Mouse (Mus musculus) cortical plate, adult 2 months (tissue): ENCODE measurements at regions not wholly inside any gene's neighbourhood (a gene's known extent, or its start where the extent isn't known, plus 50 kb on each side); places are given as distances from the start of the nearest gene placed in this dataset.
A peak's percentile ranks its signal among the peaks of the same experiment; 100 is the strongest.

Source experiments
- H3K27ac ChIP-seq: fragments of 200-500 bp; 2 replicates; pipeline ENCODE4 v1.5.1; 2012; ENCODE audit warnings: low read length, control low read depth, inconsistent platforms; ENCODE audit not compliant: insufficient read depth
- H3K4me1 ChIP-seq: fragments of 200-500 bp; 2 replicates; pipeline ENCODE4 v1.6.1; 2011; ENCODE audit warnings: low read length; ENCODE audit not compliant: control insufficient read depth, insufficient read depth
- H3K4me3 ChIP-seq: fragments of 200-500 bp; 2 replicates; pipeline ENCODE4 v1.5.1; 2011; ENCODE audit warnings: mild to moderate bottlenecking, low read length, control low read depth; ENCODE audit not compliant: insufficient read depth
- CTCF ChIP-seq: fragments of 200-500 bp; IDR thresholded peaks from 2 replicates; pipeline ENCODE4 v1.5.1; 2011; ENCODE audit warnings: mild to moderate bottlenecking, control low read depth, low read length; ENCODE audit not compliant: insufficient read depth; ENCODE audit errors: extremely low read depth
- POLR2A ChIP-seq: fragments of 200-500 bp; IDR thresholded peaks from 2 replicates; pipeline ENCODE4 v1.6.1; 2011; ENCODE audit warnings: mild to moderate bottlenecking, low read length, control low read depth; ENCODE audit not compliant: insufficient read depth; ENCODE audit errors: extremely low read depth

DNA sequence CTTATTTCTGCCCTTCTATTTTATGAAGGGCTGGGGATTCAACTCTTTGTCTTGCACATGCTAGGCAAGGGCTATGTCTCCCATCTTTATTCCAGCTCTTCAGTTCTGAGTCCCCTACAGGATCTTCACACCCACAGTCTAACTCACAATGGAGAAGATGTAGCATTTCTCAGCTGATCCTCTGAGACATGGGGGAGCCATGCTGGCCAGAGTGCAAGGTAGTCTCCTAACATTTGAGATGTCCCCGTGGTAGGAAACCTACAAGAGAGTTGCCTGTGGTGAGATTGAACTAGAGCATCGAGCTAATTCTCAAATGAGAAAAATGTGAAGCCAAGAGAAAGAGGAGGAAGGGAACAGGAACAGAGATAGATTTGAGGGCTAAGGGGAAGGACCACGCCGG lies 83.3 kb upstream of the Pabpc6 start:
- Histone ChIP-seq H3K27ac (no peak overlapping the region), H3K4me1 (peaks cover 3% of the 10 kb centered on the region; the same call in 1 of the 2 replicates), H3K4me3 (no peak overlapping the region)
- TF ChIP-seq POLR2A (no peak), CTCF (no peak)

DNA sequence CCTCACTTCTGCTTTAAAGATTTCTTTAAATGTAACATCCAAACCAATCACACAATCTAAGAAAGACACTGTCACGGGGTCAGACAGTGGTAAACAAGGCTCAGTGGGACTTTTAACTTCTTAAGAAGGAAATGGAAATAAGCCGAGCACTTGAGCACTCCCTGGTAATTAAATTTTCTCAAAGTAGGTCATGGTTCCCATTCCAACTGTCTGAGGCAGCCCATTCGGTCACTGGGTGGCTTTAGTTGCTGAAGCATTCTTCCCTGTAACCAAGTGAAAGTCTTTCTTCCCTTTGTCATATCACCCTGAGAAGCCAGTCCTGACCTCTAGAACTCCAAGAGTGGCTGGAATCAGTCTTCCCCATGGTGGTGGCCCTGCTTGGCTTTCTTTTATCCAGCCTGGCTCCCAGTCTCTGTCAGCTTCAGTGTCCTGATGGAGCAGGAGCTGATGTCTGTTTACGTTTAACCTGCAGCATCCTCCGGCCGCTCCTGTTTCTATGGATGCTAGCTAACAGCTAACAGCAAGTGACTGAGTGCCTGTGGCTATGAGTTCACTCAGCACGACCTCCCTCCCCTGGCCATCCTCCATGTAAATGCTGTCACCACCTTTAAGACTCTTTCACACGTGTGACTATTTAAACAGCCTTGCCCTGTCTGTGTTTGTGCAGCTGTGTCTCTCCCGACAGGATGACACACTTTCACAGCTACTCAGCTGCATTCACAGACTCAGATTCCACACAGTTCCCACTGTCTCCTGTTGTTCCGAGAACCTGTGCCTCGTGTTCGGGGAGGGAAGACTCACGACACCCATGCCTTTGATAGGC lies 82.0 kb upstream of the Pabpc6 start:
- no peak overlapping the region for H3K27ac ChIP-seq
- H3K4me3 ChIP-seq, result no peak overlapping the region
- TF ChIP-seq POLR2A (no peak), CTCF (no peak)
- peaks cover 3% of the 10 kb centered on the region; the same call in 1 of the 2 replicates for H3K4me1 ChIP-seq

DNA sequence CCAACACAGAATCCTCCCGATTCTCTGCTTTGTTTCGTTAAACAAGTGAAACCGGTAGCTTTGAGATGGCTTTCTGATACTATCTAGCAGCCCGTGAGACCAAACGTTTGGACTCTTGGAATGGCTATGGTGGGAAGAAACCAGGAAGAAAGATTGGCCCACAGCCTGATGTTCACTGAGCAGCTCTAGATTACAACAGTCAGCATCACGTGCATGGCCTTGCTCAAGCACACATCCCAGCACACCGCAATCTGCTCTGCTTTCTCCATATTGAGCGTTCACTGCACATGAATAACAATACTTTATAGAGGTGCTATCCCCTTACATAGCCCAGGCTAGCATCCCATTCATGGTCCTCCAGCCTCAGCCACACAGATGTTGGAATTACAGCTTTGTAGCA lies 80.5 kb upstream of the Pabpc6 start:
- H3K4me1 ChIP-seq, result 0 out of 2 replicates have a peak, but pooled peaks cover 1% of the 10 kb centered on the region
- H3K4me3 ChIP-seq, result no peak overlapping the region
- H3K27ac ChIP-seq, result no peak overlapping the region
- TF ChIP-seq POLR2A, result no peak

DNA sequence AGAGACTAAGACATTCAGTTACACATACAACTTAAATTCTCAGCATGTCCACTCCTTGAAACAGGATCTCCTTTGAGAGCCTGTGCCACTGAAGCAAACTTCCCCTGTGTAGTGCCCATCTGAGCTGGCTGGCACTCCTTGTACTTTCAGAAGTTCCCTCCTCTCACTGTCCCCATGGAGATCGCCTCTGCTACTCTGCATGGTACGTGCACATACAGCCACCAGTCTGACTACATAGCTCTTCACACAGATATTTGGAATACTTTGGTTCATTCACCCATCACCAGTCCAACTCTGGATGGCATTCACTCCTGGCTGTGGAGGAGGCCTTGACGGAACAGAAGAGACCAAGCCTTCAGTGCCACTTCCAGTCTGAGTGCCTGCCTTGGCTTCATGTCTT lies 79.8 kb upstream of the Pabpc6 start:
- Histone ChIP-seq H3K4me3 (no peak overlapping the region), H3K4me1 (0 out of 2 replicates have a peak, but pooled peaks cover 1% of the 10 kb centered on the region), H3K27ac (no peak overlapping the region)
- TF ChIP-seq CTCF (no peak), POLR2A (no peak)

DNA sequence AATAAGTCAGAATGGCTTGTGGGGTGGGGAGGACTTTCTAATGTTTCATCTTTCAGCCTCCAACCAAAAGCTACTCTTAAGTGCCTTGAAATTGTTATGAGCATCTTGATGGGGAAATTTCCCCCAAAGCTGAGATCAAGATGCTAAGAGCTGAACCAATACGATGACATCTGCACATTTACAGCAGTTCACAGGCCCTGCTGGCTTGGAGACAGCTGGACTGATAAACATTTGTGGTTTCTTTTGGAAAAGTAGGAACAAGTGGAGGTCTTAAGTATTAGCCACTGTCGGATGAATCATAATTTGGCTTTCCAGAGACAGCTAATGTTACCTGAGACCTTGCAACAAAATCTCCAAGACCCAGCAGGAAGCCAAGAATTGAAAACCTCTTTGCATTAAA lies 78.4 kb upstream of the Pabpc6 start:
- H3K4me1 ChIP-seq, result 0 out of 2 replicates have a peak, but pooled peaks cover 1% of the 10 kb centered on the region
- no peak overlapping the region for H3K27ac ChIP-seq
- H3K4me3 ChIP-seq, result no peak overlapping the region
- no peak for TF ChIP-seq POLR2A
- no peak for TF ChIP-seq CTCF

DNA sequence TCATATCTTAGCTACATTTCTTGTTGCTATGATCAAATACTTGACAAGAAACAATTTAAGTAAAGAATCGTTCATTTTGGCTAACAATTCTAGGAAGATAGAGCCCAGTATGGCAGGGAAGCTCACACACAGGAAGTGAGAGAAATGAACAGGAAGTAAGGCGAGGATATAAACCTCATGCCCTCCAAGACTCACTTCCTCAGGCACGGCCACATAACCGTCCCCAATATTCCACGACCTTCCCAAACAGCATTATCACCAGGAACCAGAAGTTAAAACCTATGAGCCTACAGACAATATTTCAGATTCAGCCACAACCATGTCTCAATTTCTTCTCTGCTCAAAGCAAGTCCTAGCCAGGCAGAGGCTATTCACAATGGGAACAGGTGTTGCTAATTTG lies 73.8 kb upstream of the Pabpc6 start:
- Histone ChIP-seq H3K4me3 (no peak overlapping the region), H3K27ac (no peak overlapping the region), H3K4me1 (no peaks in the 10 kb centered on the region)
- TF ChIP-seq POLR2A, result no peak
- TF ChIP-seq CTCF, result no peak

DNA sequence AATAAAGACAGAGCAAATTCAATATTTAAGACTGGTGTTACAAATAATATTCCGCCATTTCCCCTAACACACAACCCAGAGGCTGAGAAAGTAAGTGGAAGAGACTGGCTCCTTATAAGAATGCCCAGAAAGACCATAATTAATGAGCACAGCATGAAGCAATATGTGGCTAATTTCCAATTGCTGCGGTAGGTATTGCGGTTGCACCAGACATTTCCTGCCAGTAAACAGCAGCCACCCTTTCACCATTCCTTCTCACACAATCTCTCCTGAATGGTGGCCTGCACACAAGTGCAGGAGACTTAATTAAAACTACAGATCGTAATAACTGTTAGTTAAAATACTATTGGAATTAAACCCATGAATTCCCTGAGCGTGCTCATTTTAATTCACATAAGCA lies 71.8 kb upstream of the Pabpc6 start:
- no peak overlapping the region for H3K27ac ChIP-seq
- no peak overlapping the region for H3K4me3 ChIP-seq
- TF ChIP-seq POLR2A, result no peak
- no peak for TF ChIP-seq CTCF
- no peaks in the 10 kb centered on the region for H3K4me1 ChIP-seq

DNA sequence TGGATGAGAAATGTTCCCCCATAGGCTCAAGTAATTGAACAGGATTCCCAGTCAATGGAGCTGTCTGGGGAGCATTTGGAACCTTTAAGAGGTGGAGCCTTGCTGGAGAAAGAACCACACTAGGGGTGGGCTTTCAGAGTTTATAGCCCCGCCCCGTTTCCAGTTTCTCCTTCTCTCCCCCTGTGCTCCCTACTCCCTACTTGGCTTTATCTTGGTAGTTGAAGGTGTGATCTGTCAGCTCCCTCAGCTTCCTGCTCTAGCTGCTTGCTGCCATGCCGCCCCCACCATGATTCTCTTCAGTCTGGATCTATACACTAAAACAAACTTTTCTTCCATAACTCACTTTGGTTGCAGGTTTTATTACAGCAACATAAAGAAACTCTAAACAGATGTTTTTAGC lies 59.5 kb upstream of the Pabpc6 start:
- H3K4me1 ChIP-seq, result no peaks in the 10 kb centered on the region
- no peak overlapping the region for H3K4me3 ChIP-seq
- TF ChIP-seq POLR2A (no peak), CTCF (no peak)
- no peak overlapping the region for H3K27ac ChIP-seq

DNA sequence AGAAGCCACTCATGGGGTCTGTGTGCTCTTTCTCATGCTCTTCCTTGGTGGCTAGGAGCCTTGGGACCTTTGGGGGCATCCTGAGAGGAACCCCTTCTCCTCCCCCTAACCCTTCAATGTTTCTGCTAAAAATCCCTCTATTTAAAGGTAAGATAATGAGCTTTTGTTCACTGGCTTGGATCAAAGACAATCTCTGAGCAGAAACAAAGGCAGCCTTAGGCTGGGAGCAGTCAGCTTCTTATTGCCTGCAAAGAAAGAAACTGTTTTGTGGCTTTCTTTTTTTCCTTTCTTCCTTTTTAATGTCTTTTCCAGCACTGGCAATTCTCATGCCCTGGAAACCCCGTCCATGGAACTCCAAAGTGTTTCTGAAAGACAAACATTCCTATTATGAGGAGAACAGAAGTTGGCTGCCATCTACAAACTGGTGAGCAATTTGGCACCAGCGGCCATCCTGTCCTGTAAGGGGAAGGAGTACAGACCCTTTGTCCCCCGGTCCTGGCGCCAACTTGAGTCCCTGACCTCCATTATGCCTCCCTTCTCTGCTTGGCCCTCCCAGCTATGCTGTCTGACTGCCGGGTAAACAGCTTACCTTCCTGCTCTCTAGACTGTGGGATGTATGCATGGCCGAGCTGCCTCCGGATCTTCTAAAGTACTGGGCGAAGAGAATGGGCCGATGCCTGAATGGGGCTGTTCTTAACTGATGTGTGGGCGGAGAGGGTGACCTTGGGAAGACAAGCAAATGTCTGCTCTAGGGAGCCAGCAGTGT lies 56.4 kb upstream of the Pabpc6 start:
- Histone ChIP-seq H3K4me1 (no peaks in the 10 kb centered on the region), H3K27ac (peak overlapping the region; percentile 93), H3K4me3 (no peak overlapping the region)
- TF ChIP-seq CTCF (no peak), POLR2A (no peak)

DNA sequence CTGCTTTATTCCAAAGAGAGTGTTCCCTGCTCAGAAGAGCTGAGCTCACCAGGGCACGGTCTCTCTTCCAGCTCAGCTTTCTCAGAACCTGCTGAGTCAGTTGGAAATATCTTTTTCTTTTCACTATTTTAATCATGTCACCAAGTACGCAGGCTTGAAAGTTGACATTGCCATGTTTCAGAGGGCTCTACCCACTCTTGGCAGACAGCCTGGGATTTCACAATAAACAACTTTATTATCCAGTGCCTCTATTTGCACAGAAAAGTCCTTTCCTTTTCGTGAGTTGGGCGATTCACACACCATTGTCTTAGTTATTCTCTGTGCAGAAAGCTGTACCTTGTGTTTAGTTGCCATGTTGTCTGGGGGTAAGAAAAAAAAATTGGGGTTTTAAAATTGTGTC lies 54.0 kb upstream of the Pabpc6 start:
- H3K27ac ChIP-seq, result no peak overlapping the region
- TF ChIP-seq POLR2A (no peak), CTCF (no peak)
- H3K4me3 ChIP-seq, result no peak overlapping the region
- H3K4me1 ChIP-seq, result no peaks in the 10 kb centered on the region
